Mouse (Mus musculus) heart, postnatal 4 days (tissue): ENCODE data around the gene Gm5591. TPM values are rescaled to one million over a fixed set of nuclear protein-coding genes. Genes with fewer than 3 reads are reported as not detected.
"Not testable (repeated sequence)": the region's sequence is repeated elsewhere in the genome, so short reads cannot be mapped to it uniquely, and the experiment has no call there.

Source experiments
- DNase-seq: peaks from one replicate; pipeline ENCODE4 v3.0.0; 2021
- total RNA-seq, 2 experiments: library from RNA; stranded (reverse); gene quantifications; 2 replicates each; pipeline ENCODE4 v1.2.3; 2021

Gm5591 gene
- total RNA-seq = not detected

DNA sequence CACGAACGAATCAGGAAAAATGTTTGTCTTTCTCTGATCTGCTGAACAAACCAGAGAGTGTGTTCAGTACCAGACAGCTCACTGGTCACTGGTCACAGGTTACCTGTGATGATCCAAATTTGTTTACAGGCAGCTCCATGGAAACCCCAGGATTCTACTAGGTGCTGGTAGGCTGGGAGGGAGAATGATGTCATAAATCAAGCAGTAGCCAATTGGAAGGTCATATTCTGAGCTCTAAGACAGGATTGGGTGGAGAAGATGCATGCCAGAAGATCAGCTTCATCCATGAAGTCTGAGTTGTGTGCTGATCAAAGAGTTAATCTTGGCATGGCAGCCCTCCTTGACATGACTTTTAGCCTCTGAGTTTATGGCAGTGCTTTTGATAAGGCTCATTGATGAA lies at the start of gene Gm5591:
Gene Gm5591, minus strand, starts transcription at position 101 of the 400 bp plus-strand sequence.
- not testable (repeated sequence) for DNase-seq

- not testable (repeated sequence) for DNase-seq
Measured at GRCm38 (mm10) chr7:38488468-38488867, 39.5 kb downstream of the Gm5591 start.
